Mouse (Mus musculus): ENCODE data around the gene Rhox4a2.
"Not testable (repeated sequence)": the region's sequence is repeated elsewhere in the genome, so short reads cannot be mapped to it uniquely, and the experiment has no call there.

Rhox4a2 gene

DNA sequence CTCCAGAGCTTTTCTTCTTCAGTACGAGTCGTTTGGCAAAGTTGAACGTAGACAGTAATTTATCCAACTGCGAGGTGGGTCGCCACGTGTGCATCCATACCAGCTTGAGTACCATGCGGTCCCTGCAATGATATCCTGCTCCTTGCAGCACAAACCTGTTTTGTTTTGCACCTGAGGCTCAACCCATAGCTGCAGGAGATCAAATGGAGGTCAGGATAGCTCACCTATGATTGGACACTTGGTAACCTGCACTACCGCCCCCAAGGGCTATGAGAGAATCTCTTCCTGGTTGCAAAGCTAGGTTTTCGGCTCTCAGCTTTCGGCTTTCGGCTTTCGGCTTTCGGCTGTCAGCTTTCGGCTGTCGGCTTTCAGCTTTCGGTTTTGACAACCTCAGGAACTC lies at the start of gene Rhox4a2:
TSS of gene Rhox4a2 (plus strand) at position 301 of the 400 bp plus-strand sequence.
- DNase-seq (ENCODE audit: low spot score): not testable (repeated sequence)

DNA sequence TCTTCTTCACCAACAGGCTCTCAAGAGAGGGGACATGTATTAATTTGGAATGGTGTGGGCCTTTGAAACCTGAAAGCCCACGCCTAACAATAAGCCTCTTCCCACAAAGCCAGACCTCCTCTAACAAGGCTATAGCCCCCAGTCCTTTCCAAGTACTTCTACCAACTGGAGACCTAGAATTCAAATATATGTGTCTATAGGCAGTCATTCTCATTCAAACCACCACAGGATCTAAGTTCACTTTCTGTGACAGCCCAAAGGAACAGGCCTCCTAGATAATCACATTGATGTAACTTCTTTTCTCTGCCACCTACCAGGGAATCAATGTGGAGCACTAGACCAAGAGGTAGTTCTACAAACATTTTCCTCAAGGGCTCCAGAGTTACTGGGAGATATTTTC lies 10.9 kb upstream of the Rhox4a2 start, which contains the start of gene Rhox3a2:
TSS of gene Rhox3a2 (plus strand) at position 301 of the 400 bp plus-strand sequence.
- DNase-seq (ENCODE audit: low spot score): not testable (repeated sequence)

DNA sequence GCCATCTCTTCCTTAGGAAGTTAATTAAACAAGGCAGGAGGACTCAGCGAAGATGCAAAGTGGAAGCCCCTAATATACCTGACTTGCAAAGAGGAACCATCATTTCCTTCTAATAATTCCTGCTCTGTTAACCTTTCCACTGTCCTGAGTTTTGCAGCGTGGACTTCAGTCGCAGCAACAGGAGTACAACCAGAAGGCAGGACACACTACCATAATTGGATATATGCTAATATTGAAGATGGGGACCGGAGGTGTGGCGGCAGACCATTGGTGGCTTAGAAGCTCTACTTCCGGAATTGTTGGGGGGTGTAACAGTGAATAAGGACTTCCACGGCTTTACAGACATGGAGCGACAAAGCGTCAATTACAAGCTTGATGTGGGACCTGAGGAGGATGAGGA lies 21.1 kb downstream of the Rhox4a2 start, which contains the start of gene Rhox2b:
TSS of gene Rhox2b (plus strand) at position 301 of the 400 bp plus-strand sequence.
- not testable (repeated sequence) for DNase-seq (ENCODE audit: low spot score)

DNA sequence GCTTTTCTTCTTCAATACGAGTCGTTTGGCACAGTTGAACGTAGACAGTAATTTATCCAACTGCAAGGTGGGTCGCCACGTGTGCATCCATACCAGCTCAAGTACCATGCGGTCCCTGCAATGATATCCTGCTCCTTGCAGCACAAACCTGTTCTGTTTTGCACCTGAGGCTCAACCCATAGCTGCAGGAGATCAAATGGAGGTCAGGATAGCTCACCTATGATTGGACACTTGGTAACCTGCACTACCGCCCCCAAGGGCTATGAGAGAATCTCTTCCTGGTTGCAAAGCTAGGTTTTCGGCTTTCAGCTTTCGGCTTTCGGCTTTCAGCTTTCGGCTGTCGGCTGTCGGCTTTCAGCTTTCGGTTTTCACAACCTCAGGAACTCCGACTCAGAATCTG lies 41.5 kb downstream of the Rhox4a2 start, which contains the start of gene Rhox4b:
TSS of gene Rhox4b (plus strand) at position 301 of the 400 bp plus-strand sequence.
- DNase-seq (ENCODE audit: low spot score): not testable (repeated sequence)
